Mouse (Mus musculus) kidney, embryonic 14.5 days (tissue): ENCODE measurements around the gene Npas4. TPM values are rescaled to one million over a fixed set of nuclear protein-coding genes. Genes with fewer than 3 reads are reported as not detected.

Experiments
- ATAC-seq: fragments of 200-750 bp; cut with Nextera tagmentation; 2 replicates; pipeline ENCODE4 v1.8.0; 2017; ENCODE audit warnings: moderate number of reproducible peaks, mild to moderate bottlenecking, moderate TSS enrichment, moderate library complexity; ENCODE audit not compliant: low FRiP score, low TSS enrichment
- H3K27ac ChIP-seq: fragments of 300-500 bp; sonication (generic); 2 replicates; pipeline ENCODE4 v1.5.1; 2014; ENCODE audit warnings: low read depth, mild to moderate bottlenecking, low read length, moderate library complexity, mixed read lengths
- H3K27me3 ChIP-seq: fragments of 300-500 bp; sonication (generic); 2 replicates; pipeline ENCODE4 v1.6.1; 2014; ENCODE audit warnings: mild to moderate bottlenecking, low read length; ENCODE audit not compliant: control insufficient read depth, insufficient read depth
- H3K36me3 ChIP-seq: fragments of 300-500 bp; sonication (generic); 2 replicates; pipeline ENCODE4 v1.6.1; 2014; ENCODE audit warnings: low read length, mixed read lengths; ENCODE audit not compliant: control insufficient read depth, insufficient read depth
- H3K4me1 ChIP-seq: fragments of 300-500 bp; sonication (generic); 2 replicates; pipeline ENCODE4 v1.6.1; 2014; ENCODE audit warnings: low read length, mixed read lengths; ENCODE audit not compliant: control insufficient read depth, insufficient read depth
- H3K4me2 ChIP-seq: fragments of 300-500 bp; sonication (generic); replicated peaks from 2 replicates; pipeline ENCODE4 v1.6.1; 2014; ENCODE audit warnings: low read depth, mild to moderate bottlenecking, low read length
- H3K4me3 ChIP-seq: fragments of 300-500 bp; sonication (generic); 2 replicates; pipeline ENCODE4 v1.5.1; 2014; ENCODE audit warnings: mild to moderate bottlenecking, low read length
- H3K9ac ChIP-seq: fragments of 300-500 bp; sonication (generic); 2 replicates; pipeline ENCODE4 v1.6.1; 2014; ENCODE audit warnings: low read depth, mild to moderate bottlenecking, low read length, moderate library complexity
- H3K9me3 ChIP-seq: fragments of 300-500 bp; sonication (generic); 2 replicates; pipeline ENCODE4 v1.6.1; 2016; ENCODE audit warnings: low read length; ENCODE audit not compliant: control insufficient read depth
- WGBS: fragments of 180-500 bp; shearing (Covaris S2); extraction: QIAGEN DNeasy Blood & Tissue Kit; methylation state at CpG from one replicate; pipeline ENCODE4 v1.1.7; 2014; 5-methylcytosine and 5-hydroxymethylcytosine counted together
- polyA plus RNA-seq: library from polyadenylated mRNA; unstranded; fragments of >200 nt; fragmentation: Nextera tagmentation; extraction: Ambion mirVana; gene quantifications from 2 replicates; pipeline ENCODE4 v1.2.1, GENCODE M21; 2014

Gene Npas4
- polyA plus RNA-seq, 1 experiment from 2014 or later: not detected

- peak overlapping the region; percentile 42 for H3K4me2 ChIP-seq
- H3K27me3 ChIP-seq: no peaks in the 10 kb centered on the region
- no peaks in the 10 kb centered on the region for H3K36me3 ChIP-seq
- H3K4me1 ChIP-seq: peaks cover 7% of the 10 kb centered on the region; the same call in 1 of the 2 replicates
- H3K27ac ChIP-seq: no peak overlapping the region
- H3K4me3 ChIP-seq: peak overlapping the region; percentile 21
- H3K9me3 ChIP-seq: peaks cover 8% of the 10 kb centered on the region; the same call in 1 of the 2 replicates
- H3K9ac ChIP-seq: no peak overlapping the region
- ATAC-seq: peak; percentile 94
- whole genome bisulfite sequencing: 1% methylated on average over 39 of the region's 39 CpGs
Observed at GRCm38 (mm10) chr19:5001666-5002406, 11.7 kb upstream of the Npas4 start.

- Histone ChIP-seq H3K9me3 (no peaks in the 10 kb centered on the region), H3K27ac (no peak overlapping the region), H3K4me3 (no peak overlapping the region), H3K4me2 (no peak overlapping the region), H3K9ac (no peak overlapping the region), H3K27me3 (no peaks in the 10 kb centered on the region), H3K36me3 (no peaks in the 10 kb centered on the region), H3K4me1 (peaks cover 7% of the 10 kb centered on the region; the same call in 1 of the 2 replicates)
- ATAC-seq: no peak
- 71% methylated on average over 6 of the region's 6 CpGs for WGBS
Observed at GRCm38 (mm10) chr19:4999445-5000140, 9.5 kb upstream of the Npas4 start.

GRCm38 (mm10) chr19:4994043-4994442 is 3.9 kb upstream of the Npas4 start:
- Histone ChIP-seq H3K36me3 (no peaks in the 10 kb centered on the region), H3K4me3 (no peak overlapping the region), H3K27me3 (peaks cover 38% of the 10 kb centered on the region), H3K4me2 (no peak overlapping the region), H3K4me1 (0 out of 2 replicates have a peak, but pooled peaks cover 3% of the 10 kb centered on the region), H3K27ac (no peak overlapping the region), H3K9me3 (no peaks in the 10 kb centered on the region), H3K9ac (no peak overlapping the region)
- no peak for ATAC-seq
- WGBS: 64% methylated on average over 5 of the region's 5 CpGs

- Histone ChIP-seq H3K9me3 (no peaks in the 10 kb centered on the region), H3K27me3 (peaks cover 39% of the 10 kb centered on the region)
Observed at GRCm38 (mm10) chr19:4992904-4993303, 2.8 kb upstream of the Npas4 start.

GRCm38 (mm10) chr19:4992371-4992770 is 2.3 kb upstream of the Npas4 start:
- Histone ChIP-seq H3K27ac (no peak overlapping the region), H3K4me1 (0 out of 2 replicates have a peak, but pooled peaks cover 3% of the 10 kb centered on the region), H3K4me3 (no peak overlapping the region), H3K4me2 (no peak overlapping the region), H3K36me3 (no peaks in the 10 kb centered on the region), H3K9ac (no peak overlapping the region), H3K9me3 (no peaks in the 10 kb centered on the region), H3K27me3 (peaks cover 39% of the 10 kb centered on the region)
- ATAC-seq: no peak
- 15% methylated on average over 8 of the region's 8 CpGs for WGBS

More at GRCm38 (mm10) chr19:4992904-4993303, 2.8 kb upstream of the Npas4 start:
- H3K4me1 ChIP-seq: 0 out of 2 replicates have a peak, but pooled peaks cover 3% of the 10 kb centered on the region
- 4% methylated on average over 9 of the region's 9 CpGs for WGBS
- ATAC-seq: no peak
- H3K4me2 ChIP-seq: no peak overlapping the region
- H3K36me3 ChIP-seq: no peaks in the 10 kb centered on the region
- H3K9ac ChIP-seq: no peak overlapping the region
- H3K4me3 ChIP-seq: no peak overlapping the region
- no peak overlapping the region for H3K27ac ChIP-seq

- 2% methylated on average over 21 of the region's 22 CpGs for WGBS
- H3K36me3 ChIP-seq: no peaks in the 10 kb centered on the region
- no peaks in the 10 kb centered on the region for H3K9me3 ChIP-seq
- H3K27me3 ChIP-seq: peaks cover 46% of the 10 kb centered on the region
- no peak for ATAC-seq
- H3K27ac ChIP-seq: no peak overlapping the region
- 0 out of 2 replicates have a peak, but pooled peaks cover 3% of the 10 kb centered on the region for H3K4me1 ChIP-seq
- no peak overlapping the region for H3K9ac ChIP-seq
- H3K4me2 ChIP-seq: no peak overlapping the region
- H3K4me3 ChIP-seq: no peak overlapping the region
Observed at GRCm38 (mm10) chr19:4990716-4991115, 600 bp upstream of the Npas4 start.

GRCm38 (mm10) chr19:4989434-4990255 is 471 bp downstream of the Npas4 start:
- Histone ChIP-seq H3K4me1 (0 out of 2 replicates have a peak, but pooled peaks cover 3% of the 10 kb centered on the region), H3K4me3 (no peak overlapping the region), H3K36me3 (no peaks in the 10 kb centered on the region), H3K27ac (no peak overlapping the region), H3K27me3 (peaks cover 54% of the 10 kb centered on the region), H3K9ac (no peak overlapping the region), H3K9me3 (no peaks in the 10 kb centered on the region), H3K4me2 (no peak overlapping the region)
- no peak for ATAC-seq
- 19% methylated on average over 45 of the region's 47 CpGs for WGBS

- Histone ChIP-seq H3K27me3 (peaks cover 61% of the 10 kb centered on the region), H3K4me1 (0 out of 2 replicates have a peak, but pooled peaks cover 3% of the 10 kb centered on the region), H3K9ac (no peak overlapping the region), H3K4me2 (no peak overlapping the region), H3K27ac (no peak overlapping the region), H3K9me3 (no peaks in the 10 kb centered on the region), H3K4me3 (no peak overlapping the region), H3K36me3 (no peaks in the 10 kb centered on the region)
- 2% methylated on average over 13 of the region's 13 CpGs for WGBS
- no peak; the same call in 1 of the 2 replicates for ATAC-seq
Observed at GRCm38 (mm10) chr19:4989013-4989412, 1.1 kb downstream of the Npas4 start.
